Mouse (Mus musculus): ENCODE results near the gene Nup93.

- no peak for TF ChIP-seq CTCF (IDR thresholded peaks at IDR 0.05; ENCODE audit: control insufficient read depth, insufficient read depth, insufficient read length)
- no peak for TF ChIP-seq FOSL1 (IDR thresholded peaks at IDR 0.05; ENCODE audit: insufficient read depth, low read length, poor library complexity, severe bottlenecking)
These were observed 111.7 kb downstream of the Nup93 start for GRCm38 (mm10) chr8:94326016-94326415.
